Mouse (Mus musculus) Patski (cell line): ENCODE results near the gene Dclre1b. TPM values are rescaled to one million over a fixed set of nuclear protein-coding genes. Genes with fewer than 3 reads are reported as not detected.

Source experiments
- ATAC-seq: fragments of 100-300 bp; one replicate; pipeline ENCODE4 v1.8.0; 2021
- CTCF ChIA-PET: fragments of 350-600 bp; sonication (Branson Sonifier 250); formaldehyde crosslinking; loops from one replicate; lab custom pipeline; 2022; ENCODE audit warnings: inconsistent platforms; lab: Charles Lee
- POLR2A ChIA-PET: fragments of 350-600 bp; sonication (Branson Sonifier 250); formaldehyde crosslinking; loops from one replicate; lab custom pipeline; 2022; ENCODE audit warnings: antibody characterized with exemption, inconsistent platforms; lab: Charles Lee
- DNase-seq: peaks from one replicate; pipeline ENCODE4 v3.0.0-alpha.2; 2011; ENCODE audit warnings: low read depth, low spot score
- H3K27me3 ChIP-seq: fragments of 371-371 bp; one replicate; pipeline ENCODE4 v1.5.1; 2021
- CTCF ChIP-seq: fragments of 100-300 bp; IDR thresholded peaks from one replicate; pipeline ENCODE4 v1.5.1; 2021
- in situ Hi-C: fragments of 300-500 bp; cut with MboI; formaldehyde crosslinking; loops from 3 replicates; pipeline ENCODE4 v1.11.1; 2018; ENCODE audit warnings: low pct_unique_long_range_greater_than_20kb, mixed read lengths
- polyA plus RNA-seq: library from polyadenylated mRNA; unstranded; gene quantifications from one replicate; pipeline ENCODE4 v1.2.3, GENCODE M21; 2021

Gene Dclre1b
- polyA plus RNA-seq, 1 experiment from 2014 or later = 12.0 TPM

DNA sequence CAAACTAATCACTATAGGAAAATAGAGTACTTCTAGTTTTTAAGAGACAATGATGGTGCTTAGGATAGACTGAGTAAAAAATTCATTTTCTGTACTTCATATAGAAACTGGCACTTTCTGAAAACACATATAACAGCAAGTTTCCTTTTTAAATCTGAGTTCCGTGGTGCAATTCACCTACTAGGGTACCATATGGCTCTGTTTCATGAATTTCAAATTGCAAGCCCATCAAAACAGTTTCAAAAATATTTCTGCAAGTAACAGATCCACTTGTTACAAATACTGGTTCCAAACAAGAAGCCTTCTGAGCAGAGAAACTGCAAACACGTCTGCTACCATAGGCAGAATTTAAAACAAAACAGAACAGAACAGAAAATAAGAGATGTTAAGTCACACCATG, 57.7 kb downstream of the Dclre1b start:
- in situ Hi-C loops = no loop called here
- ATAC-seq (no peak), DNase-seq (no peak)
- CTCF ChIA-PET = interaction anchor here (1.1 kb wide), 1 partner anchor 12 kb away, joined by 3 read pairs; no protein-coding TSS in a partner anchor
- POLR2A ChIA-PET = no interaction called here
- H3K27me3 ChIP-seq = no peaks in the 10 kb centered on the region
- no peak for TF ChIP-seq CTCF

Other genes starting within 250 kb of the Dclre1b start
- gene Syt6, start 234.2 kb downstream of the Dclre1b start, polyA plus RNA-seq = not detected
- gene Atg4a-ps, start 163.4 kb downstream of the Dclre1b start, polyA plus RNA-seq = 7.4 TPM
- 3.5 TPM for gene Olfml3, start 71.4 kb downstream of the Dclre1b start, polyA plus RNA-seq
- gene Gm10964, start 70.1 kb downstream of the Dclre1b start, polyA plus RNA-seq = not detected
- gene Hipk1, start 17.9 kb downstream of the Dclre1b start, polyA plus RNA-seq = 80.5 TPM
- 25.7 TPM for gene Ap4b1, start 76 bp upstream of the Dclre1b start, polyA plus RNA-seq
- 0.55 TPM for gene Gm43064, start 129 bp upstream of the Dclre1b start, polyA plus RNA-seq
- gene Bcl2l15, start 23.2 kb upstream of the Dclre1b start, polyA plus RNA-seq = 0.35 TPM
- gene Ptpn22, start 50.4 kb upstream of the Dclre1b start, polyA plus RNA-seq = 1.7 TPM
- 13.9 TPM for gene Rsbn1, start 104.7 kb upstream of the Dclre1b start, polyA plus RNA-seq
- 75.0 TPM for gene Phtf1, start 158.7 kb upstream of the Dclre1b start, polyA plus RNA-seq